Mouse (Mus musculus) kidney, adult 2 months (tissue): ENCODE measurements around the gene Vamp5.

Experiments
- CTCF ChIP-seq: fragments of 200-500 bp; conservative IDR thresholded peaks from 2 replicates; pipeline ENCODE4 v1.5.1; 2011; ENCODE audit warnings: low read depth, mild to moderate bottlenecking, control low read depth, low read length, moderate library complexity, mixed read lengths; ENCODE audit not compliant: insufficient read depth, insufficient read length
- POLR2A ChIP-seq: fragments of 200-500 bp; IDR thresholded peaks from one replicate; pipeline ENCODE4 v1.6.1; 2011; ENCODE audit warnings: low read depth, low read length, control low read depth

- TF ChIP-seq CTCF = peak; percentile 92
- TF ChIP-seq POLR2A = no peak
These were observed 47.8 kb upstream of the Vamp5 start for GRCm38 (mm10) chr6:72428036-72428435.
